Mouse (Mus musculus) CH12.LX (cell line): ENCODE measurements around the gene Nfx1. TPM values are rescaled to one million over a fixed set of nuclear protein-coding genes. Genes with fewer than 3 reads are reported as not detected.
A peak's percentile ranks its signal among the peaks of the same experiment; 100 is the strongest.

Experiments used
- DNase-seq: peaks from one replicate; pipeline ENCODE4 v3.0.0-alpha.2; 2013; ENCODE audit errors: extremely low read depth
- H3K27ac ChIP-seq: 2 replicates; pipeline ENCODE4 v1.5.1; 2012; ENCODE audit warnings: low read depth, mild to moderate bottlenecking, control low read depth, moderate library complexity; ENCODE audit not compliant: insufficient read depth
- H3K27me3 ChIP-seq: replicated peaks from 2 replicates; pipeline ENCODE3; 2012; ENCODE audit warnings: inconsistent platforms
- H3K36me3 ChIP-seq, 2 experiments: replicated peaks in 1 of 2; 2 replicates each; pipeline versions ENCODE3 to v1.6.1; 2012; ENCODE audit warnings: inconsistent platforms in 1 of 2, low read length in 1 of 2, mild to moderate bottlenecking in 1 of 2, mixed read lengths in 1 of 2, moderate library complexity in 1 of 2; ENCODE audit not compliant: control insufficient read depth in 1 of 2, insufficient read depth in 1 of 2
- H3K4me1 ChIP-seq, 2 experiments: 2 replicates each; pipeline ENCODE4 v1.6.1; 2012; ENCODE audit warnings: inconsistent platforms in 1 of 2, moderate library complexity in 1 of 2; ENCODE audit not compliant: insufficient read depth in 2 of 2, control insufficient read depth in 1 of 2
- H3K4me2 ChIP-seq: 2 replicates; pipeline ENCODE4 v1.6.1; 2012; ENCODE audit warnings: low read depth, mild to moderate bottlenecking, control low read depth; ENCODE audit not compliant: poor library complexity, insufficient read depth, severe bottlenecking
- H3K4me3 ChIP-seq, 3 experiments: fragments of 150-350 bp in 1 of 3; sonication (generic) in 1 of 3; replicated peaks in 1 of 3; 2 replicates each; pipeline versions ENCODE3 to v1.5.1; 2011 to 2012; ENCODE audit warnings: low read depth in 2 of 3, low read length in 2 of 3, mild to moderate bottlenecking in 2 of 3, moderate library complexity in 2 of 3, control low read depth in 1 of 3, improper control_type of control experiment in 1 of 3, inconsistent platforms in 1 of 3, mixed read lengths in 1 of 3; ENCODE audit not compliant: poor library complexity in 1 of 3
- H3K79me2 ChIP-seq: replicated peaks from 2 replicates; pipeline ENCODE4 v1.6.1; 2012; ENCODE audit warnings: mild to moderate bottlenecking, moderate library complexity; ENCODE audit not compliant: control insufficient read depth, poor library complexity, insufficient read depth, severe bottlenecking; ENCODE audit errors: extremely low read depth
- H3K9ac ChIP-seq: 2 replicates; pipeline ENCODE4 v1.6.1; 2012; ENCODE audit warnings: low read depth, mild to moderate bottlenecking, control low read depth, moderate library complexity; ENCODE audit not compliant: insufficient read depth
- H3K9me3 ChIP-seq: replicated peaks from 2 replicates; pipeline ENCODE3; 2012; ENCODE audit warnings: low read length, inconsistent platforms, mixed read lengths
- BHLHE40 ChIP-seq: IDR thresholded peaks from 2 replicates; pipeline ENCODE4 v1.6.1; 2011; ENCODE audit warnings: mild to moderate bottlenecking, low read depth, low read length, improper control_type of control experiment
- CHD2 ChIP-seq: IDR thresholded peaks from 2 replicates; pipeline ENCODE4 v1.6.1; 2011; ENCODE audit warnings: low read length, improper control_type of control experiment
- CTCF ChIP-seq, 2 experiments: IDR thresholded peaks in 1 of 2; conservative IDR thresholded peaks in 1 of 2; 2 replicates each; pipeline ENCODE4 v1.5.1; 2011 to 2012; ENCODE audit warnings: low read depth in 2 of 2, low read length in 2 of 2, improper control_type of control experiment in 1 of 2, inconsistent platforms in 1 of 2, mild to moderate bottlenecking in 1 of 2, moderate library complexity in 1 of 2
- E2F4 ChIP-seq: IDR thresholded peaks from 2 replicates; pipeline ENCODE4 v1.6.1; 2011; ENCODE audit warnings: low read depth, low read length, improper control_type of control experiment; ENCODE audit not compliant: insufficient replicate concordance
- GABPA ChIP-seq: IDR thresholded peaks from 2 replicates; pipeline ENCODE4 v1.6.1; 2012; ENCODE audit warnings: low read depth, low read length, improper control_type of control experiment, inconsistent platforms; ENCODE audit not compliant: insufficient replicate concordance
- HCFC1 ChIP-seq: IDR thresholded peaks from 2 replicates; pipeline ENCODE4 v1.6.1; 2012; ENCODE audit warnings: low read depth, mild to moderate bottlenecking, inconsistent platforms, low read length, improper control_type of control experiment
- JUN ChIP-seq: IDR thresholded peaks from 2 replicates; pipeline ENCODE4 v1.6.1; 2011; ENCODE audit warnings: low read depth, mild to moderate bottlenecking, low read length, improper control_type of control experiment, moderate library complexity; ENCODE audit not compliant: insufficient read depth
- JUND ChIP-seq: conservative IDR thresholded peaks from 2 replicates; pipeline ENCODE4 v1.6.1; 2011; ENCODE audit warnings: low read depth, low read length, improper control_type of control experiment
- KAT2A ChIP-seq: IDR thresholded peaks from 2 replicates; pipeline ENCODE4 v1.6.1; 2012; ENCODE audit warnings: low read length, improper control_type of control experiment, inconsistent platforms; ENCODE audit not compliant: insufficient replicate concordance
- MAZ ChIP-seq: IDR thresholded peaks from 2 replicates; pipeline ENCODE4 v1.6.1; 2012; ENCODE audit warnings: low read depth, mild to moderate bottlenecking, inconsistent platforms, low read length, improper control_type of control experiment, moderate library complexity
- MEF2A ChIP-seq: IDR thresholded peaks from 2 replicates; pipeline ENCODE4 v1.6.1; 2014; ENCODE audit warnings: low read depth, mild to moderate bottlenecking, inconsistent platforms, low read length, improper control_type of control experiment, borderline replicate concordance
- MXI1 ChIP-seq: IDR thresholded peaks from 2 replicates; pipeline ENCODE4 v1.6.1; 2011; ENCODE audit warnings: mild to moderate bottlenecking, low read depth, low read length, improper control_type of control experiment
- MYC ChIP-seq: IDR thresholded peaks from 2 replicates; pipeline ENCODE4 v1.6.1; 2011; ENCODE audit warnings: low read depth, mild to moderate bottlenecking, improper control_type of control experiment, low read length
- NELFE ChIP-seq: IDR thresholded peaks from 2 replicates; pipeline ENCODE4 v1.6.1; 2011; ENCODE audit warnings: low read depth, low read length, improper control_type of control experiment
- NRF1 ChIP-seq: IDR thresholded peaks from 2 replicates; pipeline ENCODE4 v1.6.1; 2014; ENCODE audit warnings: low read depth, mild to moderate bottlenecking, inconsistent platforms, low read length, improper control_type of control experiment, moderate library complexity
- PAX5 ChIP-seq: IDR thresholded peaks from 2 replicates; pipeline ENCODE4 v1.6.1; 2012; ENCODE audit warnings: low read length, inconsistent platforms, mixed read lengths
- RAD21 ChIP-seq: IDR thresholded peaks from 2 replicates; pipeline ENCODE4 v1.6.1; 2011; ENCODE audit warnings: low read depth, mild to moderate bottlenecking, low read length, improper control_type of control experiment, moderate library complexity
- SIN3A ChIP-seq: IDR thresholded peaks from 2 replicates; pipeline ENCODE4 v1.6.1; 2012; ENCODE audit warnings: low read length, improper control_type of control experiment, inconsistent platforms
- TBP ChIP-seq: conservative IDR thresholded peaks from 2 replicates; pipeline ENCODE4 v1.6.1; 2011; ENCODE audit warnings: low read depth, low read length, improper control_type of control experiment
- UBTF ChIP-seq: IDR thresholded peaks from 2 replicates; pipeline ENCODE4 v1.6.1; 2012; ENCODE audit warnings: low read depth, mild to moderate bottlenecking, inconsistent platforms, low read length, improper control_type of control experiment, moderate library complexity
- ZMIZ1 ChIP-seq: IDR thresholded peaks from 2 replicates; pipeline ENCODE4 v1.6.1; 2012; ENCODE audit warnings: low read depth, mild to moderate bottlenecking, inconsistent platforms, low read length, improper control_type of control experiment
- ZNF384 ChIP-seq: IDR thresholded peaks from 2 replicates; pipeline ENCODE4 v1.6.1; 2012; ENCODE audit warnings: low read depth, low read length, improper control_type of control experiment, inconsistent platforms
- dilution Hi-C: fragments of 300-500 bp; cut with MboI; formaldehyde crosslinking; loops from 2 replicates; pipeline ENCODE4 v1.14.3; 2020; ENCODE audit warnings: low sequenced_read_pairs; ENCODE audit not compliant: extremely low pct_unique_long_range_greater_than_20kb, extremely low pct_ligation_motif_present
- in situ Hi-C: fragments of 300-500 bp; cut with MboI; formaldehyde crosslinking; loops from 3 replicates; pipeline ENCODE4 v1.14.3; 2019; ENCODE audit warnings: low sequenced_read_pairs, low pct_ligation_motif_present, low pct_unique_long_range_greater_than_20kb, mixed read lengths
- polyA plus RNA-seq: library from polyadenylated mRNA; unstranded; fragments of >175 nt; gene quantifications from 2 replicates; pipeline ENCODE4 v1.2.1, GENCODE M21; 2012; ENCODE audit warnings: low read depth; ENCODE audit not compliant: insufficient read length
- total RNA-seq, 2 experiments: library from RNA; depleted of rRNA; stranded (reverse); fragments of 300-350 nt in 1 of 2; fragments of >200 nt in 1 of 2; gene quantifications; 2 replicates each; pipeline ENCODE4 v1.2.3; 2012 to 2014

The Nfx1 gene
- total and polyA plus RNA-seq, 3 experiments, result 55.5 to 89.8 (median 70.5) TPM

- no peaks in the 10 kb centered on the region for H3K4me1 ChIP-seq
- peak; percentile 10 for DNase-seq
- TF ChIP-seq NRF1 (no peak), CTCF (conservative IDR thresholded peaks at IDR 0.05 in 1 of 2, IDR thresholded peaks at IDR 0.05 in 1 of 2; ENCODE audit: low read depth in 2 of 2, low read length in 2 of 2) (peak in 1 of 2 experiments; percentile 41; a peak in 2 of 4 replicates), BHLHE40 (no peak), JUND (no peak), PAX5 (no peak), HCFC1 (no peak), ZMIZ1 (no peak), E2F4 (no peak), NELFE (no peak), ZNF384 (peak; percentile 74), TBP (no peak)
- in situ Hi-C loops, result no loop called here
- H3K79me2 ChIP-seq, result no peaks in the 10 kb centered on the region; the same call in 1 of the 2 replicates
- no peak overlapping the region for H3K4me2 ChIP-seq
- no peak overlapping the region for H3K27ac ChIP-seq
- H3K9ac ChIP-seq, result no peak overlapping the region
- dilution Hi-C loops, result no loop called here
- H3K9me3 ChIP-seq, result no peaks in the 10 kb centered on the region
- no peak overlapping the region for H3K4me3 ChIP-seq
- H3K27me3 ChIP-seq, result no peaks in the 10 kb centered on the region
- H3K36me3 ChIP-seq, result peaks cover 77 to 95% of the 10 kb centered on the region in 2 experiments
Observed at GRCm38 (mm10) chr4:41000842-41001639, 30.3 kb downstream of the Nfx1 start.

DNA sequence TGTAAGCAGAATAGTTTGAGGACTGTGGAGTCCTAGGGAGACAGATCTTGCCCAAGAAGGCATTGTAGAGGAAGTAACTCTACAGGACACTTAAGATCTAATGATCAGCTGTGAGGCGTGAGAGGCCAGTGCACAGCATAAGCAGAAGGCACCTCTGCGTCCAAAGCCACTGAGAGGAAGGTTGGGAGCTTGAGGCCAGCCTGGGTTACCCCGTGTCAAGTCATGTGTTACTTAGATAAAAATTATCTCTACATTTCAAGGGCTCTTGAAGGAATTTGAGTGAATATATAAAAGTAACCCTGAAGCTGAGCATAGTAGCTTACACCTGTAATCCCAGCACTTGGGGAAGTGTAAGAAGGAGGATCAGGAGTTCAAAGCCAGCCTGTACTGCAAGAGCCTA is 42.6 kb downstream of the Nfx1 start:
- Histone ChIP-seq H3K36me3 (peaks cover 74 to 97% of the 10 kb centered on the region in 2 experiments), H3K79me2 (no peaks in the 10 kb centered on the region), H3K9ac (no peak overlapping the region), H3K4me3 (no peak overlapping the region), H3K27ac (no peak overlapping the region), H3K4me2 (no peak overlapping the region), H3K27me3 (no peaks in the 10 kb centered on the region), H3K4me1 (no peaks in the 10 kb centered on the region), H3K9me3 (no peaks in the 10 kb centered on the region)
- in situ Hi-C loops, result no loop called here
- TF ChIP-seq MXI1, result no peak
- TF ChIP-seq HCFC1, result no peak
- TF ChIP-seq UBTF, result no peak
- TF ChIP-seq ZNF384, result no peak
- TF ChIP-seq JUND, result no peak
- dilution Hi-C loops, result no loop called here
- no peak for DNase-seq

DNA sequence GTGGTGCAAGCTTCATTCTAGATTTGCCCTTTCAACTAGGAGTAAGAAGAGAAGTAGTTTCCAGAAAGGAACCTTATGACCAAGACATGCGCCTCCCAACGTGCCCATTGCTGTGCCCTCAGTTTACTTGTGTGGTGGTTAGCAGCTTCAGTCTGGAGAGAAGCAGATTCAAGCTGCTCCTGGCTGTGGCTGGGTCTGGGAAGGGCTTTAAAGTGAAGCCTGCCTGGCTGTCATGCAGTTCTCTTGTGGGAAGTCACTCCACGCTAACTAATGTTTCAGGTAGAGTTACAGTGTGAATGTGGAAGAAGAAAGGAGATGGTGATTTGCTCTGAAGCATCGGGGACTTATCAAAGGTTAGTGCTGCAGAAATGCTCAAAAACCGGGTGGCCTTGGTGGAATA is 45.1 kb downstream of the Nfx1 start:
- dilution Hi-C loops (no loop called here), in situ Hi-C loops (no loop called here)
- Histone ChIP-seq H3K27ac (no peak overlapping the region), H3K9ac (no peak overlapping the region), H3K9me3 (no peaks in the 10 kb centered on the region), H3K36me3 (peaks cover 71 to 95% of the 10 kb centered on the region in 2 experiments), H3K4me2 (no peak overlapping the region), H3K4me1 (no peaks in the 10 kb centered on the region), H3K4me3 (no peak overlapping the region), H3K27me3 (no peaks in the 10 kb centered on the region), H3K79me2 (no peaks in the 10 kb centered on the region)
- DNase-seq, result no peak
- no peak for TF ChIP-seq JUN
- no peak for TF ChIP-seq TBP
- TF ChIP-seq MAZ, result no peak
- no peak for TF ChIP-seq PAX5
- TF ChIP-seq HCFC1, result no peak
- TF ChIP-seq RAD21, result no peak
- no peak for TF ChIP-seq CTCF (conservative IDR thresholded peaks at IDR 0.05 in 1 of 2, IDR thresholded peaks at IDR 0.05 in 1 of 2; ENCODE audit: low read depth in 2 of 2, low read length in 2 of 2)
- no peak for TF ChIP-seq UBTF
- TF ChIP-seq MYC, result no peak
- TF ChIP-seq E2F4, result no peak
- no peak for TF ChIP-seq CHD2
- TF ChIP-seq SIN3A, result no peak
- no peak for TF ChIP-seq MXI1
- TF ChIP-seq JUND, result no peak
- no peak for TF ChIP-seq KAT2A
- no peak for TF ChIP-seq BHLHE40
- no peak for TF ChIP-seq MEF2A
- no peak for TF ChIP-seq GABPA
